Mouse (Mus musculus) mesoderm, embryonic 11.5 days (tissue): ENCODE results near the gene Chd1l.
A peak's percentile ranks its signal among the peaks of the same experiment; 100 is the strongest.

Experiments
- DNase-seq: peaks from one replicate; pipeline ENCODE4 v3.0.0-alpha.2; 2012; ENCODE audit warnings: low read depth, low spot score

Chd1l gene

DNA sequence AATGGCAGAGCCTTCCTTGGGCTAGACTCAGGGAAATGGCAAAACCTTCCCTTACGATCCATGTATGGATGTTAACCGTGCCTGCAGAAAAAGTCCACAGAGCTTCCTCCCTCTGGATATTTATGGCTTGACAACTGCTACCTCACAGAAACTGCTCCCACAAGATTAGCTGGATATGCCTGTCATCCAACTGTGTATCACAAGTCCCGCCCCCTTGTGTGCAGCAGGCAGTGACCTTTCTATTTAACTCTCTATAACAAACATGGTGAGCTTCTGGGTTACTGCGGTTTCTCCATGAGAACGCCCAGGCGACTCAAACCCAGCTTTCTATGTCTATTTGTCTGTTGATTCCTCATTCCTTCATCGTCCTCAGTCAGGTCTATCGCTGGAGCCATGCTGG lies 7.9 kb upstream of the Chd1l start:
- no peak for DNase-seq

DNA sequence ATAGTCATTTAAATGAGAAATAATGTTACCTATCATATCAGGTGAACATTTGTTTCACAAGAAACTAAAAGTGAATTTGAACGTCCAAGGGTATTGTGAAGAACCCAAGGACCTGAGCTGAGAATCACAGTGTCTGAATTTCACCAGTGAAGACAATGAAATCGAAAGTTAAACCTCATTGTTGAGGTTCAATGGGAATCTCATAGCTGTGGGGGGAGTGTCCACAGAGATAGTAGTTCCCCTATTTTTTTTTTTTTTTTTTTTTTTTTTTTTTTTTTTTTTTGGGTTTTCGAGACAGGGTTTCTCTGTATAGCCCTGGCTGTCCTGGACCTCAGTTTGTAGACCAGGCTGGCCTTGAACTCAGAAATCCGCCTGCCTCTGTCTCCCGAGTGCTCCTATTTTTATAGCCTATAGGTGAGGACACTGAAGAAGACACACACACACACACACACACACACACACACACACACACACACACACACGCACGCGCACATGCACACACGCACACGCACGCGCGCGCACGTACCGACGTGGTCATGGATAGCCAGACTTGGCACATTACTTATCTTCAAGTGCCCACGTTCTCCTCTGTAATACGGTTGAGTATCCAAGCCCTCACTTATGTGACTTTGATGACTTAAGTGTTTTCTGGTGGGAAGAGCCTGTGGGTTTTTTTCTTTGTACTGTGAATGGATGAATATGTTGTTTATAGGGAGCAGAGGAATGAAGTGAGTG lies 7.3 kb upstream of the Chd1l start:
- no peak for DNase-seq

- DNase-seq, result no peak
Observed at GRCm38 (mm10) chr3:97615933-97616332, 5.9 kb upstream of the Chd1l start.

GRCm38 (mm10) chr3:97615154-97615553 lies 5.2 kb upstream of the Chd1l start:
- no peak for DNase-seq

DNA sequence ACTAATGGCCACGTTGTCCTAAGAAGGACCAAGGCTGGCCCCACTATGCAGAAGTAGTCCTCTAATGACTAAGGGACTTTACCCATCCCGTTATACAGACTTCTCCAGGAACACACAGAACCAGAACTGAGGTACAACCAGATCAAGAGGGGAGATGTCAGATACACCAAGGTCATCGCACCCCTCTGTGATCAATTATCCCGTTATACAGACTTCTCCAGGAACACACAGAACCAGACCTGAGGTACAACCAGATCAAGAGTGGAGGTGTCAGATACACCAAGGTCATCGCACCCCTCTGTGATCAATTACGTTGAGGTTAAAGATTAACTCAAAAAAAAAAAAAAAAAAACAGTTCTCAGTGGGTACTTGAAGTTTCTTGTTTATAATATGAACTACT lies 1.0 kb upstream of the Chd1l start:
- no peak for DNase-seq

- no peak for DNase-seq
Observed at GRCm38 (mm10) chr3:97609201-97609844, 680 bp downstream of the Chd1l start.

- no peak for DNase-seq
Observed at GRCm38 (mm10) chr3:97600050-97600832, 9.8 kb downstream of the Chd1l start.

DNA sequence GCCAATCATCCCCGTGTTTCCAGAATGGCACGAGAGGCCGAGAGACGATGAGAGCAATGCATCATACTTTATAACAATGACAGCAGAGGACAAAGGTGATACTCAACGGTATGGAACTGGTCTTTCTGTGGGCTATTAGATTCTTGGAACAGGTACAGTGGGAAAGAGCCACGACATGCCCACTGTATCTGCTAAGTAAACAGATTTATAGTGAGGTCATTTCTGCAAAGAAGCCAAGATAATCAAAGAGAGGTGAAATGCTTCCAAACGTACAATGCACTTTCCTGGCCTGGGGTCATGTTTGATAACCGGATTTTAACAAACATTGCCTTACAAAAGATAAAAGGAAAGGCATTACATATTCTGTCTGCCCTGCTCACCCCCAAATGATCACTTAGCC lies 13.2 kb downstream of the Chd1l start:
- DNase-seq, result no peak

DNA sequence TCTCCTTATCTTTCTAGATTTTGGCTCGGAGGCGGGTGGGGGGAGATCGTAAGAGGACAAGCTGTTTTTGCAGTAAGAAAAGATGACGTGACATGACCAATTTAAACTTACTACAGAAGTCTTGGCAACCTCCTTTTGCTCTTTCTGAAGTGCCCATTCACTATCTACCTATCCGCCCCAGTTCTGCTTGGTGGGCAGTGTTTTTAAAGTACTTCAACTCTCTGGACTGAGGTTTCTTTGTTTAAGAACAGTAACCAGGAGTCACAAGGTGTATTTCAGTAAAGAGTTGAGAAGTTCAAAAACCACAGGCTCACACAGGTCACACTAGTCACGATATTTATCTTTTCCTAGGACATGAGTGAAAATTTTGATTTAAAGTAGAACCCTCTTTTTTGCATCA lies 14.9 kb downstream of the Chd1l start:
- no peak for DNase-seq

DNA sequence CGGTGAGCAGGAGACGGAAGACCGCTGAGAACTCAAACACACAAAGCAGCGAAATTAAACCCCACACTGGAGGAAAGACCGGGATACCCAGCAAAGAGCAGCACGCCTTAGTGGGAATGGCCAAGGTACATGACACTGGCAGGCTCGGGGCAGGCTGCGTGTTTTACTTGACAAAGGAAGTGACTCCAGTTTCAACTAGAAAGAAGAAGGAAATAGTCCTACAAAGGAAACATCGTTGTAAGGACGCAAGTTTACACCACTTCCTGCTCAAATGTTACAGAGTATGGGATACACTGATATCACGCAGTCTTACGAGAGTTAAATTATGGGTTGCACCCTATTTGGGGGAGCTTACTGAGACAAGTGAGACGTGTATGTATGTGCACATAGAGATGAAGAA lies 15.9 kb downstream of the Chd1l start:
- DNase-seq, result no peak

GRCm38 (mm10) chr3:97593089-97593488 lies 16.9 kb downstream of the Chd1l start:
- no peak for DNase-seq

- DNase-seq, result no peak
Observed at GRCm38 (mm10) chr3:97590699-97591098, 19.3 kb downstream of the Chd1l start.

DNA sequence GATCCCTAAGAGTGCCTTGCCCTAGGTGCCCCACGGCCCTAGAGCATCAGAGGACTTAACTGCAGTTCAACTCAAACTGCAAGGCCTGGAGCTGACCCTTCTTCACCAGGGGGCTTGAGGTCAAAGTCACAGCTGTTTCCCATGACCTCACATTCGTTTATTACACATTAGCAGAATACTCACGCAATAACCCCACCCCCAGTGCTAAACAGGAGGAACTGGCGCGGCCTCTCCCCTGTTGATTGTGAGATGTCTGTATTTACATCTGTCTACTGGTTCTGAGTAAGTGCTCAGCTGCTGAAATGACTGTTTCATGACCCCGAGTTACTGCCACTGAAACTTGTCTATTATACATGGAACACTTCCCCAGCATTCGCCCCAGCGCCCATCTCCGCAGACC lies 22.3 kb downstream of the Chd1l start:
- peak; percentile 11 for DNase-seq

GRCm38 (mm10) chr3:97585383-97586160 lies 24.4 kb downstream of the Chd1l start:
- DNase-seq, result peak; percentile 86

GRCm38 (mm10) chr3:97573807-97574206 lies 36.2 kb downstream of the Chd1l start:
- DNase-seq, result no peak

DNA sequence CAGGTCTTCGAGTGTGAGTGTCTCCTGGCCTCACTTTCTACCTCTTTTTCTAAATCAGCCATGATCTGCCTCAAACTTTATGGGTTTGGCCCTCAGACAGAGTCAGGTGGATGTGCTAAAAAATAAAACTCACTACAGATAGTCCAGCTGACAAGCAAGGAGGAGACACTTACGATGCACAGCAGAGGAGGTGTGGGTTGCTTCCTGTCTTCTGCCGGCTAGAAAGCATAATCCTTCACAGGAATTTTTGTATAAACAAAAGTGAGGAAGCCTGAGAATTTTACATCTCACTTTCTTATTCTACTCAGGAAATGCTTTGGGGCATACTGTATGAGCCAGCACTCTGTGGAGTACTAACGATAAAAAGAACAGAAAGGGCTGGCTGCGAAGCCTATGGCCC lies 45.4 kb downstream of the Chd1l start:
- no peak for DNase-seq

DNA sequence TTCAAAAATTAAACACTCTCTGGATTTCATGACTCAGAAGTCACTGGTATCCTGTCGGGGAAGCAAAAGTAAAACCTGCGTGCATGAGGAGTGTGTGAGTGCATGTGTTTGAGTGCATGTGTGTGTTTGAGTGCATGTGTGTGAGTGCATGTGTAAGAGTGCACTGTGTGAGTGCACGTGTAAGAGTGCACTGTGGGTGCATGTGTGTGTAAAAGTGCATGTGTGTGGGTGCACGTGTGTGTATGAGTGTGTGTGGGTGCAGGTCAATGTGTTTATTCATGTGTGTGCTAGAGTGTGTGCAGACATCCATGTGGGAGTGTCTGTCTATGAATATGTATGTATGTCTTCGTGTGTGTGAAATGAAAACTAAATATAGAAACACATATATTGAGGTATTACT lies 51.4 kb downstream of the Chd1l start:
- no peak for DNase-seq

DNA sequence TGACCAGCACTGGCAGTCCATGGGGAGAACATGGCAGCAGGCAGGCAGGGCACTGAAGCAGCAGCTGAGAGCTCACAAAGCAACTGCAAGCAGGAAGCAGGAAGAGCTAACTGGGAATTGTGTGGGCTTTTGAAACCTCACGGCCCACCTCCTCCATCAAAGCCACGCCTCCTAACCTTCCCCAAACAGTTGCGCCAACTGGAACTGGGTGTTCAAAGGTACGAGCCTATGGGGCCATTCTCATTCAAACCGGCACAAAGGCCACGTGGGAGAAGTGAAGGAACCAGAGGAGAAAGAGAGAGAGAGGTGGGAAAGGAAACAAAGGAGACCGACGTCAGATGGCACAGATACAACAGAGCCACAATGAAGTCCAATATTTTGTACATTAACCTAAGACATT lies 63.8 kb downstream of the Chd1l start:
- no peak for DNase-seq

DNA sequence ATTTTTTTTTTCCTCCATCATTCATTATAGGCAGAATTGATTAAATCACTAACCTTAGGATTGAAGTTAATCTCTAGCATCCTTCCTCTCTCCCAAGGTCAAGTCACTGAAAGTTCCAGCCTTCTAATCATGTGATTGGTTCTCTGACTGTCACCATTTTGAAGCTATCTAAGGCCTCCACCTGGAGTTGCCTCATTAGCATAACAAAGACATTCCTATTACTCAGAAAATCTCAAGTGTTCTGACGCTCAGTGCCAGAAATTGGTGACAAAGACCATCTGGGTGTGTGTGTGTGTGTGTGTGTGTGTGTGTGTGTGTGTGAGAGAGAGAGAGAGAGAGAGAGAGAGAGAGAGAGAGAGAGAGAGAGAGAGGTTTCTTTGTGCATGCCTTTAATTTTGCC lies 69.8 kb downstream of the Chd1l start:
- no peak for DNase-seq

GRCm38 (mm10) chr3:97538634-97539033 lies 71.4 kb downstream of the Chd1l start:
- DNase-seq, result no peak

DNA sequence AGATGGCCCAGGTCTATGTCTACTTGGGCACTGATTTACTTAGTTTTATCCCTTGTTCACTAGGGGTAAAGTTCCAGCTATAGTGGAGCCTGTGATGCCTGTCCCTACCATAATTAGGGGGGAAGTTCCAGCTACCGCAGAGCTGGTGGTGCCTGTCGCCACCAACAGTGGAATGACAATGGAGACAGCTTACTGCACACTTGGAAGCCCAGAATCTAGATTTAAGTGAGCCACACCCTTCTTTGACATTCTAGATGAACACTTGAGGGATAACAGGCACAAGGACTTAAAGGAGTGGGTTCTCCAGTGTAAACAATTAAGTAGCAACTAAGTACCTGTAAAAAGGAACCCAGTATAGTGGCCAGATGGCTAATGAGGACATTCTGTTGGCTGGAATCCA lies 73.0 kb downstream of the Chd1l start:
- no peak for DNase-seq

GRCm38 (mm10) chr3:97535660-97536059 lies 74.3 kb downstream of the Chd1l start:
- DNase-seq, result no peak
